Mouse (Mus musculus): Measurements from ENCODE around the gene Itga9.

DNA sequence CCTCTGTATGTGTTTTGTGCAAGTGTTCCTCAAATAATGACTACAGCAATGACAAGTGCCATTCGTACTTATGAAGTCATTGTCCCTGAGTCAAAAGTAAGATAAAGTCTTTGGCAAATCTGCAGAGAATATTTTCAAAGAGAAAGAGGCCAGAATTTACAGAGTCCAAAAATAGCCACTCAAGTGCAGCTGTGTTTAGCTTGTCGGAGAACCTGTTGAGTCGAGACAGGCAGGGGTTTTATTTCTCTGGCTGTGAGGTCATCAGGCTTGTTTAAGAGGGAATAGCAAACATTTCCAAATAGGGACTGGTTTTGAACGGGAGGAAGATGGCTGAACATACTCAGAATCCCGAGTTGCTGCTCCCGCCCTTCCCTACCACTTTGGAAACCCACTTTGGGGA is 125.2 kb downstream of the Itga9 start:
- TF ChIP-seq CTCF (IDR thresholded peaks at IDR 0.05; ENCODE audit: low read depth) (no peak), EP300 (IDR thresholded peaks at IDR 0.05; ENCODE audit: low read depth) (no peak)

All from liver, embryonic 14.5 days (tissue).